Mouse (Mus musculus) mouse trophoblast stem cell (cell line): ENCODE results near the gene Ggt5.

ENCODE experiments used
- in situ Hi-C, 2 experiments: fragments of 300-500 bp; cut with MseI, MboI; formaldehyde crosslinking; loops; 2 replicates in 1 of 2; 3 replicates in 1 of 2; pipeline ENCODE4 v1.15.1; 2025

Gene Ggt5

DNA sequence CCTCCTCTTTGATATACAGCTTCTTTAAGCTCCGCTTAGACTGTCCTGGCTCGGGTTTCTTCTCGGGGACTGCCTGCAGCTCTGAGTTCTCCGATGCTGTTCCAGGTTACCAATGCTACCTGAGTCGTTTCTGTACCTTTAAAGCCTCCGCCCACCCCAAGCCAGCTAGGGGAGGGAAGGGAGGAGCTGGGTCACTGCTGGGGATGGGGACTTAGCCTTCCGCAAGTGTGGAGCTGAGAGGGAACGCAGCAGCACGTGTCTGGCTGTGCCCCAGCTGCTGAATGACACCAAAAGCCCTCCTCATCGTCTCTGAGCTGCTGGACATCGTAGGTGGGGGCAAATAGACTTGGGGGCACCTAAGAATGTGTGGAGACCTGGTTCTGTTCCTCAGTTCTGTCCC, 20.7 kb upstream of the Ggt5 start:
- in situ Hi-C loops, result no loop called here

DNA sequence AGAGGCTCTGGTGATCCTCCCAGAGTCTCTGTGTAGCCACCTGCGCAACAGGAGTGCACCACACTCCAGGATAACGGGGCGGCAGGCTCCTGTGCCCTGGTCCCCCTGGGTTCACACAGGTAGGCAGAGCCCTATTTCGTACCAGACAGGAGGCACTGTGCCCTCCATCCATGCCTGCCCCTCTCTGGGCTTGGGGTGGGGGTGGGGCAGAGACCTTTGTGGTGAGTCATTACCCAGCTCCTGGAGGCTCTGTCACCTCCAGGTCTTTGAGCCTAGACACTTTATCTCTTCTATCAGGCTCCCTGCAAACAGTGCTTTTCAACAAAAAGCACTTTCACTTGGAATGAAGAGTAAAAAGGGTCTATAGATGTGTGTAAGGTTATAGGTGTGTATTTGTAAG, 20.3 kb upstream of the Ggt5 start:
- in situ Hi-C loops, result no loop called here

DNA sequence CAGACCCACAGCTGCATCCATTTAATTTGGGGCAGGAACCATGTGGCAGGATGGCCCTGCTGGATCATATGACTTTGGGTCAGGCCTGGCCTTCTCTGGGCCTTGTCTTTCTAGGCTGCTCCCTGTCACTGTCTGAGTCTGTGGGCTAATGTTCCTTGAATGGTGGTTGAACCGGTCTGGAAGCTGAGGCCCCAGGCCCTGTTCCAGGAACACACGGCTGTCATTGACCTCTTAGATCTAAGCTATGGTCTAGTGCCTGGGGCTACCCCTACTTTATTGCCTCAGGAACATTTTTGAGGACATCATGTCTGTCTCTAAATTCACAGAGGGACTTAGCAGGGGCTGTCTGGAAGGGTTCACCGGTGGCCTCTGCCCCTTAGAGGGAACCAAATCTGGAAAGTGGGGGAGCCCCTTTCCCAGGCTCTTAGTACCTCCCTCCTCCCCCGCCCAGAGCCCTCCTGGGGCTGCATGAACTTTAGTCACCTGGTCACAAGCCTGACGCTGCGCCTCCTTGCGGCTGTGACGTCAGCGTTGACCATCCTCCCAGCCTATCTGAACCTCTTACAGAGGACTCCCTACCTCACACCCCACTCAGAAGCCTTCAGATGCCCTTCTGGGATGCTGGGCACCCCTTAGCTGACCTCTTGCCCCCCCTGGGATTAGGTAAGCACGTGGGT, 18.0 kb upstream of the Ggt5 start:
- in situ Hi-C loops, result no loop called here

DNA sequence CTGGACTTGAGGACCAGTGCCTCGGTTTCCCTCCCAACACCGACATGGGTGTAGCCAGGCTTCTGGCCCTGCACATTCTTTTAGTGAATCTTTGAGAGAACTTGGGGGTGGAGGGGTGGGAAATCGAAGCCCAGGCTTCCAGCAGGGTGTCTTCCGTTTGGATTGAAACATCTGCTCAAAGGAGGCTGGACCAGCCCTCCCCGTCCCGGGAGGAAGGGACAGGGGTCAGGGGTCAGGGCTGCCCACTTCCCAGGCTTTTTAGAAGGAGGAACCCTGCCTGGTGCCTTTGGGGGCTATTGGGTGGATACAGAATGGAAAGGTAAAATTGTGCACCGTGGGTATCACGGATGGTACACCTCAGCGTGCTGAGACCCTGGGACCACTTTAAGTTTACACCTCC, 17.2 kb upstream of the Ggt5 start:
- in situ Hi-C loops, result no loop called here

DNA sequence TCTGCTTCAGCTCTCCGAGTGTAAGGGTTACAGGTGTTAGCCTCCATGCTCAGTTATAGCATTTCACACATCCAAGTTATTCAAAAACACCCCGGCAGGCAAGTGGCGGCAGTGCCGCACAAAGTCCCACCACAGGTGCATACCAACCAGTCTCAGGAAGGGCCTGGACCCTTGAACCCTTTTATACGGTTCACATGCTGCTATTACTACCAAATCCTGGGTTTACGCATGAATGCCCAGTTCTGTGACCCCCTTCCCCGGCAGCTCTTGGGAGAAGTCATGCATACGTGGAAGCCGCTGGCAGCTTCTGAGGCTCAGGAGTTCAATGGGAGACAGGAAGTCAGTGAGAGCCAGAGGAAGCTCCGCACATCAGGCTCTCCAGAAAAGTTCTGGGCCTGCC, 16.0 kb upstream of the Ggt5 start:
- in situ Hi-C loops, result no loop called here

DNA sequence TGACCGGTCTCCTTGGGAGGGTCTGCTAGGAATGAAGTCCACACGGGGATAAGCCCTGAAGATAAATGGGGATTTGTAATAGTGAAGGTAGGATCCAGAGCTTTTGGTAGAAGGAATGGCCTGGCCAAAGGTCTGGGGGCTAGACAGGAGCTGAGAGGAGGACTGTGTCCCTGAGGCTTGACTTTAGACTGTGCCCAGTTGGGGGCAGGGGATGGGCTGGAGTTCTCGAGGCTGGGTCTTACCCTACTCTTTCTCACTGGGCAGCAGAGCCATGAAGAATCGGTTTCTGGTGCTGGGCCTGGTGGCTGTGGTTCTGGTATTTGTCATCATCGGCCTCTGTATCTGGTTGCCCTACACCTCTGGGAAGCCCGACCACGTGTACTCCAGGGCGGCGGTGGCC, 15.2 kb upstream of the Ggt5 start:
- in situ Hi-C loops, result no loop called here

DNA sequence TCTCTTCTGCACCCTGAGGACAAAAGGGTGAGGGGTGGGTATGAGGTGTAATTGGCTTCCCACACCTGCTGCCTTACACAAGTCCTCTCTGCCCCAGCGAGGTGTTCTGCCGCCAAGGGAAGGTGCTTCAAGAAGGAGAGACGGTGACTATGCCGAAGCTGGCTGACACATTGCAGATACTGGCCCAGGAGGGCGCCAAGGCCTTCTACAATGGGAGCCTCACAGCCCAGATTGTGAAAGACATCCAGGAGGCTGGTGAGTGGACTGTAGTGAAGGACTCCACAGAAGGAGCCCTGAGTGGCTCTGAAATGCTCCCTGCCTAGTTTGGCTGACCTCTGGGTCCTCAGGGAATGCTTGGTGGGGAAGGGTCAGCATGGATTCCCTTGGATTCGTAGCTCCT, 10.0 kb upstream of the Ggt5 start:
- in situ Hi-C loops, result no loop called here

DNA sequence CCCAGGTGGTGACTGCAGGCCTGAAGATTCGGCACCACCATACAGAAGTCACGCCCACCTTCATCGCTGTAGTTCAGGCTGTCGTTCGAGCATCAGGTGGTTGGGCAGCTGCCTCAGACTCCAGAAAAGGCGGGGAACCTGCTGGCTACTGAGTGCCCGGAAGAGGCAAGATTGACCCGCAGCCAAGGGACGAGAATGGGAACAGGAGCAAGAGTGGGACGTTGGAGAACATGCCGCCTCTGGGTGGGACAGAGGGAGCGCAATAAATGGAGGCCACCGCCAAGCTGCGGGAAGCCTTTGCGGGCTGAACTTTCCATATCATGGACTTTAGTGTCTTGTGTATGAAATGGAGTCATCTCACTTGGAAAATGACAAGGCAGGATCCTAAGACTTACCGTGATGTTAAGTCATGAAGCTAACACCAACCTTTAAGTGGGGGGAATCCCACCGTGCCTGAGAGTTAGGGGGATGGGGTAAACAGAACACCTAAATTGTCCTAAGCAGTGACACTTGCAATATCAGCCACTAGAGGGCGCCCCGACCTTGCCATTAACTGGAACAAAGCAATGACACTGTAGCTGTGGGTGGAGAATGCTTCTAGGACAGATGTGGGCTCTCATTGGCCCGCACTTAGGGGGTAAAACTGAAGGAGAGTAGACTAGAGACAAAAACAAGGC, 3.1 kb upstream of the Ggt5 start:
- in situ Hi-C loops, result no loop called here

DNA sequence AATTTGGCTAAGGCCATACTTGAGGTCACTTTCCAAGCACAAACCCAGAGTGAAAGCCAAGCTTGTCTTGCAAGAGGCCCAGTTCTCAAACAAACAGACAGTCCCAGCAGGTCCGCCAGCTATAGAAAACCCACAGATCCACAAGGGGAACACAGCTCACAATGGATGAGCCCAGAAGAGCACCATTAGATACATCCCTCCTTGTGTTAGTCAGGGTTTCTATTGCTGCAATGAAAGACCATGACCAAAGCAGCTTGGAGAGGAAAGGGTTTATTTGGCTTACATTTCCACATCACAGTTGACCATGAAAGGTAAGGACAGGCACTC, 2.6 kb upstream of the Ggt5 start:
- in situ Hi-C loops, result no loop called here

DNA sequence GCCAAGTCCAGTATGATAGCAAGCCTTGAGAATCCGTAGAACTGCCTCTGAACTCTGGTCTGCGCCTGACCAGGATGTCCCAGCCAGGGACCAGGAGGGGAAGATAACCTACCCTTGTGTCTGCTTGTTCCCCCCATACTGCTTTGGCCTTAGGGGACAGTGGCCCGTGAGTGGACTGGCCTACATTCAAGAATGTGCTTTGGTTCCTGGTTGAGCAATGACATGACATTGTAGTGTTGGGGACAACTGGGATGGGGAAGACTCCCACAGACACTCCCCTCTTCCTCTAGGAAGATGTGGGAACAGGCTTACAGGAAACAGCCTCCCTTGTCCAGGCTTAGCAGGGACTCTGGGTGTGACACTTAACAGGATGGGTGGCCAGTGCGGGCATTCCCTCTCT, 1.4 kb upstream of the Ggt5 start:
- in situ Hi-C loops, result no loop called here

DNA sequence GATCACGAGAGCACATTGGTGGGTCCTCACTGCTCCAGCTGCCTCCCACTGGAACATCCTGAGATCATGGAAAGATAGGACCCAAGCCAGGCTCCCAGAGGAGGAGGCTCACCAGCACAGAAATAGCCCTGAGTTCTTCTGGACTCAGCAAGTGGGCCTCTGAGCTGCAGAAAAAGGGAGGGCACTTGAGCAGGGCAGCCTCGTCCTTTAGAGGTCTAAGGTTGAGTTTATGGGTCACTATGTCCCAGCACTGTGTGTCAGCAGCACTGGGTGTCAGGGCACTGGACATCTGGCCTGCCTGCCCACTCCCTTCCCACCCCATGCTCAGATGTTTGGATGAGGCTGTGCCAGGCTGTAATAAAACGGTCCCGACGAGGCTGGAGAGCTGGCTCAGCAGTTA, 804 bp upstream of the Ggt5 start:
- in situ Hi-C loops, result no loop called here

DNA sequence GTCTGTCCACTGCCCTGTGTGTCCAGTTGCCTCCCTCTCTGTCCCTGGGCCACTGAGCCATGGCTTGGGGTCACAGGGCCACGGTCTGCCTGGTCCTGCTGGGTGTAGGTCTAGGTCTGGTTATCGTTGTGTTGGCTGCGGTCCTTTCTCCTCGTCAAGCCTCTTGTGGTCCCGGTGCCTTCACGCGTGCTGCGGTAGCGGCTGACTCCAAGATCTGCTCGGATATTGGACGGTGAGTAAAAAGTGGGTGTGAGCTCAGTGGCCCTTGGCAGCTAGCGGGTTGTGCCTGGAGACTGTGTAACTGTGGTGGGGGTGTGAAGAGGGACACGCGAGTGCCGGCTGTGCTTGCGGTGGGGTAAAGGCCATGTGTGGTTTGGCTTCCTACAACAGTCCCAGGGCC, 511 bp downstream of the Ggt5 start:
- in situ Hi-C loops, result no loop called here

DNA sequence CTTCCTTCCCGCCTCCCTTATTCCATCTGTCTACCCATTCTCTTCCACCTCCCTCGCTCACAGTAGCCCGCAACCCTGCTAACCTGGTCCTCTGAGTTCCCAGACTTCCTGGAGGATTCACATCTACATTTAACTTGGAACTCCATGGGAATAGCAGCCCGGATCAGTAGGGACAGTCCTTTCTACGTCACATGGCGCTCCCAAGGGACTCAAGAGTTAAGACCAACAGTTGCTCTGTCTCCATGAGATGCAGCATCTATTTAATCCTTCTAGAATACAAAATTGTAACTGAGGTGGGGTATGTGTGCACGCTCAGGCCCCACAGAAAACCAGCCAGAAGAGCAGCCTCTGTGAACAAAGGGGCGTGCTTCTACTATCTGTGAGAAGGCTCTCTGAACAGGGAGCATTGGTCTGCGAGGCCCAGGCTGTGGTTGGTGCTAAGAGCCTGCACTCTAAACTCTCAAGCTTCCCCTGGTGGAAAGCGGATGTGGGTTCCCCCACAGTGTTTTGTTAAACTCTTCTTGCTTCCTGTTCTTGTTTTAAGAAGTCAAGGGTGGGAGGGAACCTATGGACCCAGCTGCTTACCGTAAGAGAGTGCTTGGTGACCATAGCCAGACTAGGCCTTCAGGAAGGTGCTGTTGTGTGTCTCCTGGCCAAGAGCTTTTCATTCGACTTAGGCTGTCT, 2.2 kb downstream of the Ggt5 start:
- in situ Hi-C loops, result no loop called here

DNA sequence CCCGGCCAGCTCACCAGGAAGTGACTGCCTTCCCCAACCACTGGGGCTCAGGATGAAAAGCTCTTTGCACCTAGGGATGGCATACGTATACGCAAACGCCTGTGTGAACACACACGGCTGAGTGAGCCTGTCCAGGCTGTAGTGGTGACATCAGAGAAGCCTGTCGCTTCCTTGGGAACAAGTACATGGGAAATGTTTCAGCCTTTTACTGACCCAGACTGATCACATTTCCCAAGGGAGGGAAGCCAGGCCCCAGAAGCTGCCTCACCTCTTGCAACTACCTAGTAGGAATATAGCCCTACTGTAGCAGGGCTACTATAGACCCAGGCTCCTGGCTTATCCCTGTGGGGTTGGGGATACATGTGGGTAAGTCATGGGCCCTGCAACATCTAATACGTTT, 3.4 kb downstream of the Ggt5 start:
- in situ Hi-C loops, result no loop called here

DNA sequence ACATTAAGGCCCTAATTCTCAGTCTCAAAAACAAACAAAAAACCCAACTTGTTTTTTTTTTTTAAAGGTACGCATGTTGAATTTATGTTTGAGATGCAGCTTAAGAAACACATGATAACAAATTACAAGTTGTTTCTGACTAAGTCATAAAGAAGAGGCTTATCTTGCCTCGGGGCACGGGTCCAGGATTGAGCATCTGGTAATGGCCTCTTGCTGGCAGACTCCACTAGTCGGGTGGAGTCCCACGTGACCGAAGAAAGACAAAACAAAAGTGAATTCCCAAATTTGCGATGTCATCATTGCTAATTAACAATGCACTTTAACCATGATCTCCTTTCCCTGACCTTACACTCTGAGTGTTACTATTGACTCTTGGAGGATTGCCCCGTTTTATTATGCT, 6.8 kb downstream of the Ggt5 start:
- in situ Hi-C loops, result no loop called here

DNA sequence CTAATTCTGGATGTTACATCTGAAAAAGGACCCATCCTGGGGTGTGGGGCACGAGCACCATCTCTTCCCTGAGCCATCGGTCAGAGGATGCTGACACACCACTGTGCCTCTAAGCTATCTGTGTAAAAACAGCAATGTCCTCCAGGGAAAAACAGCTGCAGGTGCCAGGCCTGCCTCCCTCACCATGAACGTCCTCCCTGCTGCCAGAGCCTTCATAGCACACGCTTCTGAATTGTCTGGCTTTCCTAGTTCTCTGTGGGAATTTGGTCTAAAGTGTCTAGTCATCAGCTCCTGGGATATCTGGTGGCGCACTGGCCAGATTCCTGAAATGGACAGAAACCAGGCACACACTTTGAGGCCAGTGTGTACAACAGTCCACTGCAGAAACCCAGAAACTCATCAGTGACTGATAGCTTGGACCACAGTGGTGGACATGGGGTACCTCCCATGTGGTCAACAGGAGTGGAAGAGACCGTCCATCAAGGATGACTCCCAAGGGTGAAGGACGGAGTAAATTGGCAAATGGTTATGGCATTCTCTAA, 11.1 kb downstream of the Ggt5 start:
- in situ Hi-C loops, result no loop called here

DNA sequence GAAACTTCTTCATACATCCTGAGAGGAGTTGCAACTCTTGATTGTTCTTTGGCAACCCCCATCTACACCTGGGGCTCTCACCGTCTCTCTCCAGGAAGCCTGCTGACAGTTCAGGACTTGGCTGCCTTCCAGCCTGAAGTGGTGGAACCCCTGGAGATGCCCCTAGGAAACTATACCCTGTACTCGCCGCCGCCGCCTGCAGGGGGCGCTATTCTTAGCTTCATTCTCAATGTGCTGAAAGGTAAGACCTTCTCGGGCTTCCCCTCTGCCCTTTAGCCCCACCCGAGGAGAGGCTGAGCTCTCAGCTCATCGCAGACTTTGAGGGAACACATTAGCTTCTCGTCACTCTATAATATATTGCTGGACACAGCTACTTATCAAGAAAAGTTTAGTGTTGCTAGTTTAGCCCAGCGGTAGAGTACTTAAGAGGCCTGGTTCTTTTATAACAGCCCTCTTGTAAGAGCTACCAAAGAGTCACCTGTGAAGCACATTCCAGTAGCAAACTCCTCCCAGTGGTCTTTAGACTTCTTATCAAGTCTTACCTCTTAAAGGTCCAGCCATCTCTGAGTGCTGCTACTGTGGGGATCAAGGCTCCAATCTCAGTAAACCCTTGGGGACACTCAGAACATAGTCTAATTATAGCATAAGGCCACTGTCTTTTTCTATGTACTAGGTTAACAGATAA, 16.2 kb downstream of the Ggt5 start:
- in situ Hi-C loops, result no loop called here

DNA sequence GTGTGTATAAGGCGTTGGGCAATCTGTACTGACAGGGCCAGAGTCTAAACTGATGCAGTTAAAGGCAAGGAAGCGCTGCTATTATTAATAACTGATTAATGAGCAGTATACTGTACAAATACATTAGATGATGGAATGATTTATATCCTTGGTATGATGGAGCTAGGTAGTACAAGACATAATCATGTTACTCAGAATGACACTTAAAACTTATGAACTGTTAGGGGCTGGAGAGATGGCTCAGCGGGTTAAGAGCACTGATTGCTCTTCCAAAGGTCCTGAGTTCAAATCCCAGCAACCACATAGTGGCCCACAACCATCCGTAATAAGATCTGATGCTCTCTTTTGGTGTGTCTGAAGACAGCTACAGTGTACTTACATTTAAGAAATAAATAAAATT, 18.1 kb downstream of the Ggt5 start:
- in situ Hi-C loops, result no loop called here

DNA sequence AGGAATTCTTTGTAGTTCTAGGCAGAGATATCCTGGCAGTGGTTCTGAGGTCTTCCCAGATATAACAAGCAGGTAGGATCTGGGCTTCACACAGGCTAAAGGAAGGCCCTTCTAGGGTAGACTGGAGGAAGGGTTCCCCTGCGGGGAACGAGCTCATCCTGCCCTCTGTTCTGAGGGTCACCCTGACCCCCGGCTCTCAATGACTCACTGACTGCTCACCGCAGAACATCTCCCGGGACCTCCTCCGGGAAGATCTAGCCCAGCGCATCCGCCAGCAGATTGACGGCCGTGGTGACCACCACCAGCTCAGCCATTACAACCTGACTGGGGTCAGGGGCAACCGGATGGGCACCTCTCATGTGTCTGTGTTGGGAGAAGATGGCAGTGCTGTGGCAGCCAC, 19.8 kb downstream of the Ggt5 start:
- in situ Hi-C loops, result no loop called here

DNA sequence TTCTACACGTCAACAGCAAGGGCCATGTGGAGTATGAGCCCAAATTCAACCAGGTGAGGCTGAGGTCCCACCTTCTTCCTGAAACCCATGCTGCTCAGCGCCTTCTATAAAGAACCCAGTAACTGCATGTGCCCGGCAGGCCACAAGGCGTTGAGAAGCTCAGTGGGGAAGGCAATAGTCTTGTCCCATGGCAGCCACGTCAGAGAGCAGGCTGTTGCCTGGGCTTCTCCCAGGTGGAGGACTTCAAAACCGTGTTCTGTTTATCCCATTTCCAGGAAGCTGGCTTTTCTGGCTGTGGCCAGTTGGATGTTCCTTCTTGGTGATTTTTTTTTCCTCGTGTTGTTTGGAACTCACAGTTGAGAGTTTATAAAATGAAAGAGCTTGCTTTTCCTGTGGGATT, 21.3 kb downstream of the Ggt5 start:
- in situ Hi-C loops, result no loop called here

DNA sequence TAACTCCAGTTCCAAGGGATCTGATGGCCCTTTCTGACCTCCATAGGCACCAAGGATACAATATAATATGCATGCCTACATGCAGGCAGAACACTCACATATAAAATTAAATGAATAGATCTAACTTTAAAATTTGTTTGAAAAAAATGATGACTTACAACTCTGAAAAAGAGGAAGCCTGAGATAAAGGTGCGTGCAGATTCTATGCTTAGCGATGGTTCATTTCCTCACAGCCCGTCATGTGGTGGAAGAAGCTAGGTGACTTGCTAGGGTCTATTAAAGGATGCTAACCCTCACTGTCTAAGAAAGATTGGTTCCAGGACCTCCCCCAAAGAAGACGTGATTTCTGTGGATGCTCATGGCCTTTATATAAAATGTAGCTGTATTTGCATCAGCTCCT, 26.9 kb downstream of the Ggt5 start:
- in situ Hi-C loops, result no loop called here

DNA sequence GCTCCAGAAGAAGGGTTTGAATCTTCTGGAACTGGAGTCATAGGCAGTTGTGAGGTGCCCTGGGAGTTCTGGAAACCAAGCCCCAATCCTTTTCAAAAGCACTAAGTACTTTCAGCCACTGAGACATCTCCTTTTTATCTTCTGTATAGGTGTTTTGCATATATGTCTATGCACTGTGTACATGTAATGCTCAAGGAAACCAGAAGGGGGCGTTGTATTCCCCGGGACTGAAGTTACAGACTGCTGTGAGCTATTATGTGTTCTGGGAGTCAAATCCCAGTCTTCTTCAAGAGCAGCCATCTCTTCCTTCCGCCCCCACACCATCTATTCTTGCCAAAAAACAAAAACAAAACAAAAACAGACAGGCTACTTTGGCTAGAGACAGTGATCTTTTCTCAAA, 31.7 kb downstream of the Ggt5 start:
- in situ Hi-C loops, result no loop called here

DNA sequence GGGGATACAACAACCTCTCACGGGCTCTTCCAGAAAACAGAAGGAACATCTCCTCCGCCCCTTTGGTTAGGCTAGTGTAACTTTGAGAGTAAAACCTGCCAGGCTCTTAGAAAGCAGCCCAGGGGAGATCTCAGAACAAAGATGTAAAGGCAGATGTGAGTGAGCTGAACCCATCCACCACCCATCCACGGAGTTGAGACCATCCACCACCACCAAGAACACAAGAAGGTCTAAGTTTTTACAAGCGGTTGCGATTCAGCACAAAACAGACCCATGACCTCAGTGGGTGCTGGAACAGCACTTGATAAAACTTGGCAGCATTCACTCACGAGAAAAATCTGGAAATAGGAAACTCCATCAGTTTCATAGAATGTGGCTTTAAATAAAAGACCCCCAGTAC, 36.8 kb downstream of the Ggt5 start:
- in situ Hi-C loops, result no loop called here
